Mouse (Mus musculus) adrenal gland, adult 2 months (tissue): ENCODE results near the gene Ssna1. TPM values are rescaled to one million over a fixed set of nuclear protein-coding genes. Genes with fewer than 3 reads are reported as not detected.
A peak's percentile ranks its signal among the peaks of the same experiment; 100 is the strongest.

Experiments used
- DNase-seq: peaks from one replicate; pipeline ENCODE4 v3.0.0; 2021
- polyA plus RNA-seq: library from polyadenylated mRNA; depleted of rRNA; stranded (reverse); fragments of >200 nt; gene quantifications from 2 replicates; pipeline ENCODE4 v1.2.3, GENCODE M21; 2012
- total RNA-seq, 2 experiments: library from RNA; stranded (reverse); gene quantifications; 2 replicates each; pipeline ENCODE4 v1.2.3; 2021

The Ssna1 gene
- total and polyA plus RNA-seq, 3 experiments: 37.6 to 55.2 (median 46.1) TPM

DNA sequence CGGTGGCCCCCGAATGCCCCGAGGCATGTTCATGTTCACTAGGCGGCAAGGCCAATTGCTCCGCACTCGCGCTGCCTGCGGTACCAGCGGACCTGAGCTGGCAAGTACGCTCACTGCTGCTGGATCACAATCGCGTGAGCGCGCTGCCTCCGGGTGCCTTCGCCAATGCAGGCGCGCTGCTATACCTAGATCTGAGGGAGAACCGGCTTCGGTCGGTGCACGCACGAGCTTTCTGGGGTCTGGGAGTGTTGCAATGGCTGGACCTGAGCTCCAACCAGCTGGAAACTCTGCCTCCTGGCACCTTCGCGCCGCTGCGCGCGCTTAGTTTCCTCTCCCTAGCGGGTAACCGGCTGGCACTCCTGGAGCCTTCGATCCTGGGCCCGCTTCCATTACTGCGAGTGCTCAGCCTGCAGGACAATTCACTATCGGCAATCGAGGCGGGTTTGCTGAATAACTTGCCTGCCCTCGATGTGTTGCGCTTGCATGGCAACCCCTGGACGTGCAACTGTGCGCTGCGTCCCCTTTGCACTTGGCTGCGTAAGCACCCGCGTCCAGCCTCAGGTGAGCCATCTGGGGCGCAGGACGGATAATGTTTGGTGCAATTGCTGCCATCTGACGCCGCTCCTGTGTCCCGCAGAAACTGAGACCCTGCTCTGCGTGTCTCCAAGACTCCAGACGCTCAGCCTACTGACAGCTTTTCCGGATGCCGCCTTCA lies 18.0 kb upstream of the Ssna1 start:
- peak; percentile 61 for DNase-seq

DNA sequence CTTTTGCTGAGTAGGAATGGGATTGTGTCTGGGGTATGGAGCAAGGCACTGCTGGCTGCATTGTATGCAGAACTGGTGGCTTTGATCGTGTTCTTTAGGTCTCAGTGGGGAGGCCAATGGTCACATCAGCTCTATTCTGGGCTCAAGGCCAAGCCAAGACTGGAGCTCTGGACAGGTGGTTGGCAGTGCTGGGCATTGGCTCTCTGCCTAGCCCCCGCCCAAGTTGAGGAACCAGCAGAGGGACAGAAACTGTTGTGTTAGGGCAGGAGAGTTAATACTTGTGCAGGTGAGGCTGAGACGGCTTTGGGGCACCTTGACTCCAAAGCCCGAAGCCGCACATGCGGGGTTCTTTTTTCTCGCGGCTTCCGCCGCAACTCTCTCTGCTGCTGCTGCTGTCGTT lies 17.4 kb upstream of the Ssna1 start, which contains the start of gene Lrrc26:
Gene Lrrc26 (plus strand): TSS at position 265 of the 400 bp plus-strand sequence.
- no peak for DNase-seq

DNA sequence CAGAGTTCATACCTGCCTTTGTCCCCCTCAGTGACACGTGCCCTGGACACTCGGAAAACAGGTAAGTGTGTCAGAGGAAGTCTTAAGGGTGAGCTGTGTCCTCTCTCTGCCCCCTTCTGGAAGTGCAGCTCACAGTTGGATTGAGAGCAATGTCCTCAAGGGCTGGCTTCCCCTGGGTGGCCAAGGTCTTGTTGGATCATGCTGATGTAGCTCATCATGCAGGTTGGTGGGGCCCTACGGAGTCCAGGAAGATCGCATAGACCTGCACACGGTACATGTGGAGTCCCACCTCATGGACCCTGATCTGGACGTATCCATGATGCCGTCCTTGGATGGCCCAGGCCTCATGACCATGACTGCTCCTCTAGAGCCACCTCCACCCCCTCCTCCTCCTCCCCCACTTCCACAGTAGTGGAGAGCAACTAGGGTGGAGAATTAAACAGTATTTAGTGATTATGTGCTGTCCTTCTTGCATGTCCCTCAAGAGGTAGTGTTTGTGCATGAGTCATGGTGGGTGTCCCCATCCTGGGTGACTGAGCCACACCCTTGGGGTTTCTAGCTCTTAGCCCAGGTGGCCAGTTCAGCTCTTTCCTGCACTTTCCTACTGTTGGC lies 16.6 kb upstream of the Ssna1 start:
- no peak for DNase-seq

DNA sequence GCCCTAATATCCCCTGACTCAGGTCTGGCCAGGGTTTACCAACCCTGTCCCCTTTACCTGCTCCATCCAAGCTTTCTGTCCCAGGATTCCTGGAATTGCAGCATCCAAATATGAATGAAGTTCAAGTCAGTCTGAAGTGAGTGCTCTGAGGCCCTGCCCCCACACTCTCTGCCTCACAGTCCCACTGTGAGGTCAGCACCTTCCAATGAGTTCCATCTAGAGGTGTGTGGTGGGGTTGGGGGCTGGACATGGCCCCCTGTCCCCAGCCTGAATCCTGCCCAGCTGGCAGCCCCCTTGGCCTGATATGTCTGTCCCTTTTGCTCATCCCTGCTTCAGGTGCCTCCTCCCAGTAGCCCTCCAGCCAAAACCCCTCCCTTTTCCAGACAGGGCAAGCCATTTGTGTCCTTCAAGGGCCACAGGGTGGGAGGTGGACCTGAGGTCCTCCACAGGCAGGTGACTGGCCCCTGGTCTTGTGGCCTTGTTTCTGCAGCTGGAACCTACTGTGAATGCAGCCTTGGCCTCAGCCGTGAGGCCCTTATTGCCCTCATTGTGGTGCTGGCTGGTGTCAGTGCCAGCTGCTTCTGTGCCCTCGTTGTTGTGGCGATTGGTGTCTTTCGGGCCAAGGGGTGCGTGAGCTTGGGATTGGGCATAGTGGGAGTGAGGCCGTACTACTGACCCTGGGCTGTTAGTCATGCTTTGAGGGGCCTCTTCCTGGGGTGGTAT lies 15.8 kb upstream of the Ssna1 start, which contains the start of gene Tmem210:
Gene Tmem210 (plus strand): TSS at position 219 of the 723 bp plus-strand sequence.
- DNase-seq: no peak

DNA sequence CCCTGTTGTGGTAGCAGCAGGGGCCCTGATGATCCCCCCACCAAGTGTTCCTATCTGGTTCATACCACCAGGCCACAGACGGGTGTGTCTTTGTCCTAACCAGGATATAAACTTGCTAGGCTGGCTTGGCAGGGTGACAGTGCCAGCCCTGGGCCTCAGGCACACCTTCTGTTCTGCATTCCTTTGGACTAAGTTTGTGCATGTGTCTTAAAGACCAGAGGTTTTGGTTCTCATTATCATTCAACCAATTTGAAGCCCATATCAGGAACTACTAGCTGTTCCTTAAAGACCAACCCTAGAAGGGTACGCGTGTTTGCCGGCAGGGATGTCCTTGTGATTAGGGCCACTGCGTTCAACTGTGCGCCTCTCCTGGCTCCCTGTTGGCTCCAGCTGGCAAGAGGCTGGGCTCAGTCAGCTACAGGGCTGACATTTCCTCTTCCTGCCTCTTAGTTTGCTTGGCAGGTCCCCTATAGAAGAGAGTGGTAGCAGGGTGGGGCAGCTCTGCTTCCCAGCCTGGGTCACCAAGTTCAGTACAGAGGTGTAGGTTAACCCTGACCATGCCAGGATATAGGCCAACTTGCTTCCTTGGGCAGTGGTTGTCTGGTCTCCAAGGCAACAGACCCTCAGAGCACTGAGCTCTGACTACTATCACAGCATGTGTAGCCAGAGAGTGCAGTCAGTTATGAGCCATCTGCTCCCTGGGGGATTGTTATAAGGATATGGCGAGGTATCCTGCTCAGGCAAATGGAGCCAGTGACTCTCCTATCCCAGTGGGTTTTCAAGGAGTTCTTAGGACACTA lies 14.8 kb upstream of the Ssna1 start:
- no peak for DNase-seq

DNA sequence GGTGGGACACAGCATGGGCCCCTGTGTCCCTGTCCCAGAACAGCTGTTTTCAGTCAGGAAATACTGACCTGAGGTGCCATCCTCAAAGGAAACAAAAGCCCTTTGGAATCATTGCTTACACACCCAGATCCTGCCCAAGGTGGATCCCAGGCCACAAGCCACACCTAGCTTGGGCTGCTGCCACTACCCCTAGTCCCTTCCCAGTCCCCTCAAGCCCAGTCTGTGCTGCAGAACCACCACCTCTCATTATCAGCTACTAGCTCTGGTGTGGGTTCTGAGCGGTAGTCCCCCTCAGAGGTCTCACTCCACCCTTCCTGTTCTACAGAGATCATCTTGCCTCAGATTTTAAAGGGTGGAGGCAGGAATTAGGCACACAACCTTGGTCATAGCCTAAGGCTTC lies 14.1 kb upstream of the Ssna1 start:
- DNase-seq: no peak

DNA sequence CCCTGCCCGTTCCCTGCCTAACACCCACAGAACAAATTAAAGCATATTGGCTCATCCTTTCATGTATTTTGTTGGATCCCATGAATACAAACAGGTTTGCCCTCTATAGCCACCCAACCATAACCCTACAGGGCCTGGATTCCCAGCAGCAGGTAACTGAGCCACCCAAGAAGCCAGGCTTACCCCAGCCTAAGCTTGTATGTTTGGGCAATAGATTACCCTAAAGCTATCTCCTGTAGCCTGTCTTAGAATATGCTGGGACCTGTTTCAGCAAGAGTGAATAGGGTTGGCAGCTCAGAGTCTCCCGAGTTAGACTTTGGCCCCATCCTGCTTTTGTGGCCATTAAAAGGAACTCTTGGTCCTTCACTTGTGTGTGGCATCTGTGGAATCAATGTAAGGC lies 13.3 kb upstream of the Ssna1 start:
- no peak for DNase-seq

DNA sequence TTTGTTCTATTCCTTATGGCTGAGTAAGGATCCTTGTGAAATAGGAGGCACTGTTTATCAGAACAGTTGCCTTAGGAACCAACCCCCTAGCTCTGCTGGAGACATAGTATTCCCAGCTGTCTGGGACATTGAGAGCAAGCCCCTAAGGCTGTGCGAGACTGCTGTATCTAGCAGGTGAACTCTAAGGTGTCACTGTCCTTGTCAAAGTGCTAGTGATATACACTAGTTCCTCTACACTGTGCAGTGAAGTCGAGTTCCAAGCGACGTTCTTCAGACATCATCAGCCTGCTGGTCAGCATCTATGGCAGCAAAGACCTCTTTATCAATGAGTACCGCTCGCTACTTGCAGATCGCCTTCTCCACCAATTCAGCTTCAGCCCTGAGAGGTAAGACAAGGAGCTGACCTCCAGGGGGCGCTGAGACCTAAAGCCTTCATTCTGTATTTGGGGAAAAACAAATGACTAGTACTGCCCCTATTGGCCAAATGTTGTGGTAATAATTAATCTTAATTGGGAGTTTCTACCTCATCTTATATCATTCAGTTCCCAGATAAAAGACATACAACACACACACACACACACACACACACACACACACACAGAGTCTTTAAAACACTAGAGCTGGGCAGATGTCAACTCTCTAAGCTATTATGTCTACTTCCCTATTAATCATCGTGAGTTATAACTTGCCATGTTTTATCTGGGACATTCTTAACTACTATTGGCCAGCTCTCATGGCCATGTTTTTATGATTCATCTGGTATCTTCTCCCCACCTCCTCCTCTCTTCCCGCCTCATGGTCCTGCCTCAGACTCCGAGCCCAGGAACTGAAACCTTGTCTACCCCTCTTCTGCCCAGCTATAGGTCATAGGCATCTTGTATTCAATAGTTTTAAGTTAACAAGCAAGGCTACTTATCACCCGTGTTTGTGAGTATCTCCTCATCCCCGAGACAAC lies 7.0 kb upstream of the Ssna1 start:
- DNase-seq: peak; percentile 75

DNA sequence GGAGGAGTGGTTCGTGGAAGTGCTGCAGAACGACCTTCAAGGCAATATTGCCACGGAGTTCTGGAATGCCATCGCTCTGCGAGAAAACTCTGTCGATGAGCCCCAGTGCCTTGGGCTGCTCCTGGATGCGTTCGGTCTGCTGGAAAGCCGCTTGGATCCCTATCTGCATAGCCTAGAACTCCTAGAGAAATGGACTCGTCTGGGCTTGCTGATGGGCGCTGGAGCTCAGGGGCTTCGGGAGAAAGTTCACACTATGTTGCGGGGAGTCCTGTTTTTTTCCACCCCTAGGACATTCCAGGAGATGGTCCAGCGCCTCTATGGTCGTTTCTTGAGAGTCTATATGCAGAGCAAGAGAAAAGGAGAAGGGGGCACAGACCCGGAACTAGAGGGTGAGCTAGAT lies 772 bp upstream of the Ssna1 start:
- DNase-seq: no peak

DNA sequence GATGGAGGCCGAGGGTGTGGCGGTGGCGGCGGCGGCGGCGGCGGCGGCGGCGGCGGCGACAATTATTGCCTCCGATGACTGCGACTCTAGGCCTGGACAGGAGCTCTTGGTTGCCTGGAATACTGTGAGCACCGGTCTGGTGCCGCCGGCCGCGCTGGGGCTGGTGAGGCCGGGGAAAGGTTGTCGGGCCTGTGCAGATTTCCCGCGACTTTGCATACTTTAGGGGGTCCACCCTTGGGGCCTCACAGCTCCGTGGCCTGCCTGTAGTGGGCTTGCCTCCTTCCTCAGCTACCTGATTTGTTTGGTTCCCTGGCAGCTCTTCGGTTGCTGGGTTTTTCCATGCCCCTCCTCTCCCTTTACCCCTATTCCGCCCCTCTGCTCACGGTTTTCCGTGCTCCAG lies 277 bp upstream of the Ssna1 start:
- DNase-seq: no peak

DNA sequence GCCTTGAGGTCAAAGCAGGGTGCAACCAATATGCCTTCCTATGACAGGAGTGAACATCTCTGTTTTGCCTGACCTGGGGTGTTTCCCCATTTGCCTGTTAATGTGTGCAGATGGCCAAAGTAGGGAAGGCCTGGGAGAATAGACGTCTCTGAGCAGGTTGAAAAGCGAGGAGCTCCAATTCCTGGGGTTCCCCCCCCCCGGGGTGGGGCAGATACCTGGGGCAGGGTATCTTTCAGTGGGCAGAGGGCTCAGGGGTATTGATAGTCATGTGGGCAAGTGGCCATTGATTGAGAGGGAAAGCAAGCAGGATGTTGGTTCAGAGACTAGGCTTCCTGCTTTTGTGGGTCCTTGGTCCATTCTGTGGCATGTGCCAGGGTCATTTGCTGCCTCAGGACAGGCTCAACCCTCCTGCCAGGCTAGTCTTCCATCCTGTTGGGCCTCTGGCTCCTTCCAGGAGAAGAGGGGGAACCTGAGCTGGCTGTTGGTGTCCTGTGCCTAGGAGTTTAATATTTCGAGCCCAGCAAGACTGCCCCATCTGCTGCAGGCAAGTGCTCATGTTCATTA lies 4.4 kb downstream of the Ssna1 start:
- no peak for DNase-seq

DNA sequence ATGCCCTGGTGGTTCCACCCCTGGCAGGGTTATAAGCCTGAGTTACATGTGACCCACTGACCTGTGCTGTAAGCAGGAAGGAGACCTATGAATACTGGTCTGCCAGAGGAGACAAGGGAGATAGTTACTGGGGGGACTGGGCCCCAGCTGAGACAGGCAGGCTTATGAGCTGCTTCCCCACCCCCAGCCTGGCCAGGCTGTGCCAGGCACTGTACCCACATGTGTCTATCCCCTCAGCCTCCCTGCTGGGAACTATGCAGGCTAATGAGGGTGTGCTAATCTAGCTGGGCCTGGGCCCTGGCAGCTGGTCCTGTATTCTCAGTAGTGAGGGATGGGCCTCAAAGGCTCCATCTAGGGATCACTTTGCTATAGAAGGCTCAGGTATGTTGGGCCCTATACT lies 5.0 kb downstream of the Ssna1 start:
- DNase-seq: no peak

DNA sequence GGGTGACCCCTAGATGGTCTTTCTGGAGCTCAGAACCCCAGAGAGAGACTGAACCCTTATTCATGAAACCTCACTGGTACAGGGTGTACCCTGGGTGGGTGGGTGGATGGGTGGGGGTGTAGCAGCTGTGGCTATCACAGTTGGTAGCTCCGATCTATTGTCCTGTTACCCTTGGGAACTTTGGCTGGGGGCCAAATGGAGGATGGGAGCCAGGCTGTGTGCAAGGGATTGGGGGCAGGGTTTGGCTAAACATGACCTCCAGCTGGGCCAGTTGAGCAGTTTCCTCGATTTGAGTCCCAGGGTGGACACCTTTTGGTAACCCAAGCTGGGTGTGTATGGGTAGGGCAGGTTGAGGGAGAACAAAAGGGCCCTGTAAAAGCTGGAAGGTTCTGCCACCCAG lies 5.5 kb downstream of the Ssna1 start:
- peak; percentile 24 for DNase-seq

DNA sequence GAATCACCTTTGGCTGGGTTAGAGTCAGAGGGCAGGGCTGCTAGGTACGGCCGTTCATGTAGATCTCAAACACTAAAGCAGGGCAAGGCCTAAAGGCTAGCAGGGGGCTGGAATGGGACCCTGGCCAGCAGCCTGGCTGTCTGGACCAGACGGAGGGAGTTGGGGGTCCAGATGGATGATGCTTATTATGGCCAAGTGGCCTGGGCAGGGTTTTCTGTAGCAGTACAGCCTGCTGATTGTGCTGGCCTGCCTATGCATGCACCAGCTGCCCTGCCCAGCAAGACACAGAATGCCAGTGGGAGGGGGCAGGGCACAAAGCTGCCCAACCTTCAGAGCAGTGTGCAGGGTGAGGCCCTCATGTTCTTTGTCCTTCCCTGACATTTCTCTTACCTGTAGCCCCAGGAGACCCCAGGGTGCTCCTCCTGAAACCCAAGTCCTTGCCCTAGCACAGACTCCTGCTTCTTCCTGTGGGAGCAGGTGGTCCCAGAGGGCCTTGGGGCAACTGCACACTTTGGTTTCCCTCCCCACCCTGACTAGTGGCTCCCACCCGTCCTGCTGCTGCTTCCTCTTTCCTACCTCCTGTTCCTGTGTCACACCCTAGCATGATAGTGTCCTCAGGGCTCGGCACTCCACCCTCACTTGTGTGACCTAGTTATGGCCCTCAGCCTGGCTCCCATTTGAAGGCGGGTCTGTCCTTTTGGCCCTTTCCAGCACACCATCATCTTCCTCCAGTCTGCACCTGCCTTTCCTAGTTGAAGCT lies 6.2 kb downstream of the Ssna1 start:
- no peak for DNase-seq

DNA sequence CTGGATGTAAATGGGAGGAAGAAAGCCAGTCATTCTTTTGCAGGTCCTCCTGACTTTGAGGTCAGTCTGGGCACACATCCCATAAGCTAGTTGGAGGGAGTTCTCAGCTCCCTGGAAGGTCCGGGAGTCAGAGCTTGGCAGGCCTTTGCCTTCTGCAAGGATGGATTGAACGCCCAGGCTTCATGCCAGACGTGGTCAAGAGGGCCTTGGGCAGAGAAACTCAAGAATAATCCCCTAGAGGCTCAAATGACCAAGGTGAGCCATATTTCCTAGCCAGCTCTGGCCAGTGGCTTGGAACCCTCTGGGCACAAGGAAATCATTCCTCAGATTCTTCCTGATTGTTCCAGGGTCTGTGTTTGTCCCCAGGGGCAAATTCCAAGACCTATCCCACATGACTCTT lies 7.4 kb downstream of the Ssna1 start:
- no peak for DNase-seq

DNA sequence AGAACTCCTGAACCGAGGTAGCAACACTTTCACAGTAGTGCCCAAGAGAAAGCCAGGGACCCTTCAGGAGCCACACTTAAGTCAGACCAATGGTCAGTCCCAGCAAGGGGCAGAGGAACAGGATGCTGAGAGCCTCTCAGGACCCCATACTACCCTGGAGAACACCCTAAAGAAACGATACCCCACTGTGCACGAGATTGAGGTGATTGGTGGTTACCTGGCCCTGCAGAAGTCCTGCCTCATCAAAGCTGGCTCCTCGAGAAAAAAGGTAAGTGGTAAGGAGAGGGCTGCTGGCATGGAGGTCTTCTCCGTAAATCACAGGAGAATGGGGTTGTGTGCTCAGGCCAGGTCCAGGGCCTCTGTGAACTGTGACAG lies 8.0 kb downstream of the Ssna1 start:
- no peak for DNase-seq

DNA sequence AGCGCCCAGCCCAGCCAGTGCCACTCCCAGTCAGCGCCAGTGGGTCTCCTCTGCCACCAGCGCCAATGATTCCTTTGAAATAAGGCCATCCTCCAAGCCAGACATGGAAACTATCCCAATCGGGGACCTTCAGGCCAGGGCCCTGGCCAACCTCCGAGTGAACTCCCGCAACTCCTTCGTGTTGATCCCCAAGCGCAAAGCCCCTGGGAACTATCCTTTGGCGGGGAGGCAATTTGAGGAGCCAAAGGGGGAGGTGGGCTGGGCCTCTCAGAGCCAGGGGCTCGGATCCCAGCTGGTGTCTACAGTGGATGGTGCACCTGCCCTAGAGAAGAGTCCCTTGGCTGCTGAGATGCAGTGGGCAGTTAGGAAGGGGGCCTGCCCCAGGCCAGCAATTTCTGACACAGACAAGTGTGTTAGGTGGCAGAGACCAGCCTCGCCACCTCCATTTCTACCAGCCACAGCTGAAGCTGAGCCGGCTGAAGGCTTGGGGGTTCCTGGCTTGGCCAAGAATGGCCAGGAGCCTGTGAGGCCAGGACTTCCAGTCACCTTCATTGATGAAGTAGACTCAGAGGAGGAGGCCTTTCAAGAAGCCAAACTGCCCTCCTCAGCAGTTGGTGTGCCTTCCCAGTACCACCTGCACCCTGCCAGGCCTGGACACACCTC lies 8.5 kb downstream of the Ssna1 start:
- no peak for DNase-seq

DNA sequence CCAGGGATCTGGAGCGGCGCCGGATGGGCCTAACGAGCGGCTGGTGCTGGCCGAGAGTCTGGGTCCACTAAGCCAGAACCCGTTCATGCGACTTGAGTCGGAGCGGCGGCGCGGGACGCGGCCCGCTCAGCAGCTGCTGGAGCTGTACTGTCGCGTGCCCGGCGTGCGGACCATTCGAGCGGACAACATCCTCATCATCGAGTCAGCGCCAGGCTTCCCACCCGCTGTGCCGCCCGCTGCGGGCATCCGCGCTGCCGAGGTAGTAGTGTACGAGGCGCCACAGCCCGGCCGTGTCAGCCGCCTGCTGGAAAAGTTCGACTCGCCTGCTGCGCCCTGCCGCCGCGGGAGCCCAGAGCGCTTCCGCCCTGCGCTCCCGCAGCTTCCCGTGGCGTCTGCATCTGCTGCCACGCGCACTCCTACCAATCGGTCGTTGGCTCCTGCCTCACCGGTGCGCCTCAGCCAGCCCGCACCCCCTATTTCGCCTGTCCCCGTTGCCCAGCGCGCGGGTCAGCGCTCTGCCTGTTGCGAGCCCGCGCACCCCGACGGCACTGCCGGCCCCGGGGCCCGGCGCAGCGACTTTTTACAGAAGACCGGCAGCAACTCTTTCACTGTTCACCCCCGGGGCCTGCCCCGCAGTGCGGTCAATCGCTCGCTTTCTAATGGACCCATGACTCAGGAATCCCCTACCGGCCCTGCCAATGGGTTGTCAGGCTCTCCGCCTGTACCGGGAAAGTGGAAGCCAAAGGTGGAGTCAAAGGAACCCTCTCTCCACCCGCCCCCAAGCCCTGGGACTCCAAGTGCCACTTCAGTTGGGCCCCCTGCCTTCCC lies 9.2 kb downstream of the Ssna1 start:
- peak; percentile 70 for DNase-seq
